Mouse (Mus musculus) stomach, embryonic 14.5 days (tissue): Measurements from ENCODE around the gene Zdhhc18. TPM values are rescaled to one million over a fixed set of nuclear protein-coding genes. Genes with fewer than 3 reads are reported as not detected.
A peak's percentile ranks its signal among the peaks of the same experiment; 100 is the strongest.
"Not testable (repeated sequence)": the region's sequence is repeated elsewhere in the genome, so short reads cannot be mapped to it uniquely, and the experiment has no call there.

Experiments
- ATAC-seq: fragments of 200-750 bp; cut with Nextera tagmentation; 2 replicates; pipeline ENCODE4 v1.8.0; 2017; ENCODE audit warnings: low read depth, moderate TSS enrichment; ENCODE audit not compliant: insufficient number of reproducible peaks, insufficient read depth, low FRiP score
- H3K27ac ChIP-seq: fragments of 300-500 bp; sonication (generic); 2 replicates; pipeline ENCODE4 v1.5.1; 2014; ENCODE audit warnings: mild to moderate bottlenecking, low read length, moderate library complexity, mixed read lengths
- H3K27me3 ChIP-seq: fragments of 300-500 bp; sonication (generic); 2 replicates; pipeline ENCODE4 v1.6.1; 2014; ENCODE audit warnings: low read length, control low read depth, mixed read lengths; ENCODE audit not compliant: control insufficient read depth, insufficient read depth
- H3K36me3 ChIP-seq: fragments of 300-500 bp; sonication (generic); 2 replicates; pipeline ENCODE4 v1.6.1; 2014; ENCODE audit warnings: mild to moderate bottlenecking, control low read depth, low read length, moderate library complexity, mixed read lengths; ENCODE audit not compliant: control insufficient read depth, insufficient read depth
- H3K4me1 ChIP-seq: fragments of 300-500 bp; sonication (generic); 2 replicates; pipeline ENCODE4 v1.6.1; 2014; ENCODE audit warnings: low read length, control low read depth, mixed read lengths; ENCODE audit not compliant: control insufficient read depth, insufficient read depth
- H3K4me2 ChIP-seq: fragments of 300-500 bp; sonication (generic); replicated peaks from 2 replicates; pipeline ENCODE4 v1.6.1; 2014; ENCODE audit warnings: low read depth, low read length, control low read depth
- H3K4me3 ChIP-seq: fragments of 300-500 bp; sonication (generic); 2 replicates; pipeline ENCODE4 v1.5.1; 2014; ENCODE audit warnings: low read depth, low read length, control low read depth
- H3K9ac ChIP-seq: fragments of 300-500 bp; sonication (generic); replicated peaks from 2 replicates; pipeline ENCODE4 v1.6.1; 2014; ENCODE audit warnings: low read depth, mild to moderate bottlenecking, control low read depth, low read length, moderate library complexity, mixed read lengths
- H3K9me3 ChIP-seq: fragments of 300-500 bp; sonication (generic); 2 replicates; pipeline ENCODE4 v1.6.1; 2016; ENCODE audit warnings: low read depth, low read length, control low read depth; ENCODE audit not compliant: control insufficient read depth
- WGBS: fragments of 180-500 bp; shearing (Covaris S2); extraction: QIAGEN DNeasy Blood & Tissue Kit; methylation state at CpG from one replicate; pipeline ENCODE4 v1.1.7; 2014; 5-methylcytosine and 5-hydroxymethylcytosine counted together
- polyA plus RNA-seq: library from polyadenylated mRNA; unstranded; fragments of >200 nt; fragmentation: Nextera tagmentation; extraction: Ambion mirVana; gene quantifications from 2 replicates; pipeline ENCODE4 v1.2.1, GENCODE M21; 2014

The Zdhhc18 gene
- polyA plus RNA-seq, 1 experiment from 2014 or later, result 3.2 TPM

- H3K36me3 ChIP-seq, result no peaks in the 10 kb centered on the region
- H3K27me3 ChIP-seq, result no peaks in the 10 kb centered on the region
- no peak for ATAC-seq
- no peak overlapping the region for H3K9ac ChIP-seq
- H3K4me2 ChIP-seq, result no peak overlapping the region
- H3K27ac ChIP-seq, result peak overlapping the region; percentile 24; the same call in 1 of the 2 replicates
- no peaks in the 10 kb centered on the region for H3K9me3 ChIP-seq
- 0 out of 2 replicates have a peak, but pooled peaks cover 6% of the 10 kb centered on the region for H3K4me1 ChIP-seq
- WGBS, result 31% methylated on average over 10 of the region's 10 CpGs
- H3K4me3 ChIP-seq, result no peak overlapping the region
Measured at GRCm38 (mm10) chr4:133651445-133651844, 1.5 kb upstream of the Zdhhc18 start.

GRCm38 (mm10) chr4:133649464-133649863 lies 490 bp downstream of the Zdhhc18 start:
- H3K27me3 ChIP-seq, H3K36me3 ChIP-seq, ATAC-seq, H3K4me2 ChIP-seq, H3K4me3 ChIP-seq, H3K9ac ChIP-seq, H3K9me3 ChIP-seq, H3K27ac ChIP-seq, H3K4me1 ChIP-seq: not testable (repeated sequence)
- WGBS, result 83% methylated on average over 5 of the region's 5 CpGs

- 41% methylated on average over 21 of the region's 21 CpGs for WGBS
- H3K4me2 ChIP-seq, result no peak overlapping the region; the same call in 1 of the 2 replicates
Measured at GRCm38 (mm10) chr4:133645680-133646079, 4.3 kb downstream of the Zdhhc18 start.

GRCm38 (mm10) chr4:133645195-133645594 lies 4.8 kb downstream of the Zdhhc18 start:
- 85% methylated on average over 3 of the region's 3 CpGs for WGBS
- no peak overlapping the region for H3K4me2 ChIP-seq

More at GRCm38 (mm10) chr4:133645680-133646079, 4.3 kb downstream of the Zdhhc18 start:
- Histone ChIP-seq H3K4me3 (no peak overlapping the region), H3K9me3 (0 out of 2 replicates have a peak, but pooled peaks cover 7% of the 10 kb centered on the region), H3K36me3 (no peaks in the 10 kb centered on the region), H3K27me3 (no peaks in the 10 kb centered on the region), H3K27ac (no peak overlapping the region), H3K4me1 (no peaks in the 10 kb centered on the region), H3K9ac (no peak overlapping the region)
- ATAC-seq, result no peak

GRCm38 (mm10) chr4:133634043-133634410 lies 15.9 kb downstream of the Zdhhc18 start:
- H3K4me1 ChIP-seq, result peaks cover 12% of the 10 kb centered on the region; the same call in 1 of the 2 replicates
- H3K9me3 ChIP-seq, result no peaks in the 10 kb centered on the region
- no peak overlapping the region for H3K9ac ChIP-seq
- no peak for ATAC-seq
- WGBS, result 85% methylated on average over 5 of the region's 5 CpGs
- H3K36me3 ChIP-seq, result no peaks in the 10 kb centered on the region
- no peaks in the 10 kb centered on the region for H3K27me3 ChIP-seq
- H3K4me2 ChIP-seq, result no peak overlapping the region
- H3K27ac ChIP-seq, result no peak overlapping the region
- no peak overlapping the region for H3K4me3 ChIP-seq

More at GRCm38 (mm10) chr4:133645195-133645594, 4.8 kb downstream of the Zdhhc18 start:
- Histone ChIP-seq H3K27ac (no peak overlapping the region), H3K36me3 (no peaks in the 10 kb centered on the region), H3K27me3 (no peaks in the 10 kb centered on the region), H3K9ac (no peak overlapping the region), H3K4me1 (no peaks in the 10 kb centered on the region), H3K9me3 (0 out of 2 replicates have a peak, but pooled peaks cover 7% of the 10 kb centered on the region), H3K4me3 (no peak overlapping the region)
- ATAC-seq, result no peak

GRCm38 (mm10) chr4:133633332-133634042 lies 16.5 kb downstream of the Zdhhc18 start:
- Histone ChIP-seq H3K4me2 (peak overlapping the region; percentile 58), H3K4me1 (peaks cover 12% of the 10 kb centered on the region; the same call in 1 of the 2 replicates), H3K4me3 (peak overlapping the region; percentile 73), H3K36me3 (no peaks in the 10 kb centered on the region), H3K9me3 (no peaks in the 10 kb centered on the region), H3K9ac (peak overlapping the region; percentile 90), H3K27ac (0 out of 2 replicates have a peak overlapping the region, but pooled peaks have one; percentile 69), H3K27me3 (no peaks in the 10 kb centered on the region)
- WGBS, result 8% methylated on average over 40 of the region's 47 CpGs
- peak; percentile 87 for ATAC-seq

- Histone ChIP-seq H3K9ac (peak overlapping the region; percentile 90), H3K4me2 (peak overlapping the region; percentile 58), H3K36me3 (no peaks in the 10 kb centered on the region), H3K27ac (peak overlapping the region; percentile 69; the same call in 1 of the 2 replicates), H3K4me3 (peak overlapping the region; percentile 73), H3K27me3 (no peaks in the 10 kb centered on the region), H3K9me3 (no peaks in the 10 kb centered on the region), H3K4me1 (peaks cover 12% of the 10 kb centered on the region; the same call in 1 of the 2 replicates)
- peak; percentile 66 for ATAC-seq
- WGBS, result 1% methylated on average over 57 of the region's 69 CpGs
Measured at GRCm38 (mm10) chr4:133632483-133633327, 17.2 kb downstream of the Zdhhc18 start.

- H3K4me3 ChIP-seq, result peak overlapping the region; percentile 73
- no peak for ATAC-seq
- peak overlapping the region; percentile 58 for H3K4me2 ChIP-seq
- H3K4me1 ChIP-seq, result peaks cover 12% of the 10 kb centered on the region; the same call in 1 of the 2 replicates
- 44% methylated on average over 9 of the region's 9 CpGs for WGBS
- no peaks in the 10 kb centered on the region for H3K9me3 ChIP-seq
- H3K27me3 ChIP-seq, result no peaks in the 10 kb centered on the region
- H3K27ac ChIP-seq, result no peak overlapping the region
- peak overlapping the region; percentile 90; the same call in 1 of the 2 replicates for H3K9ac ChIP-seq
- peaks cover 2% of the 10 kb centered on the region; the same call in 1 of the 2 replicates for H3K36me3 ChIP-seq
Measured at GRCm38 (mm10) chr4:133631769-133632411, 18.1 kb downstream of the Zdhhc18 start.
